Mouse (Mus musculus): ENCODE data around the gene Adamtsl1. TPM values are rescaled to one million over a fixed set of nuclear protein-coding genes. Genes with fewer than 3 reads are reported as not detected.

The Adamtsl1 gene
- total RNA-seq, 2 experiments from 2014 or later, result 6.4 to 8.5 TPM

- intact Hi-C loops (cut with DNase I), result no loop called here
- DNase-seq (ENCODE audit: extremely low spot score in 1 of 2, low spot score in 2 of 2), result no peak
Observed at GRCm38 (mm10) chr4:86087508-86087907, 573.5 kb downstream of the Adamtsl1 start.

- intact Hi-C loops (cut with DNase I), result no loop called here
- DNase-seq (ENCODE audit: extremely low spot score in 1 of 2, low spot score in 2 of 2), result no peak
Observed at GRCm38 (mm10) chr4:86103207-86103606, 589.2 kb downstream of the Adamtsl1 start.

GRCm38 (mm10) chr4:86108325-86108724 lies 594.4 kb downstream of the Adamtsl1 start:
- intact Hi-C loops (cut with DNase I), result no loop called here
- no peak for DNase-seq (ENCODE audit: extremely low spot score in 1 of 2, low spot score in 2 of 2)

- intact Hi-C loops (cut with DNase I), result no loop called here
- no peak for DNase-seq (ENCODE audit: extremely low spot score in 1 of 2, low spot score in 2 of 2)
Observed at GRCm38 (mm10) chr4:86119067-86119466, 605.1 kb downstream of the Adamtsl1 start.

- DNase-seq (ENCODE audit: extremely low spot score in 1 of 2, low spot score in 2 of 2), result no peak
Observed at GRCm38 (mm10) chr4:86122431-86122830, 608.5 kb downstream of the Adamtsl1 start.

GRCm38 (mm10) chr4:86124374-86124773 lies 610.4 kb downstream of the Adamtsl1 start:
- intact Hi-C loops (cut with DNase I), result no loop called here
- DNase-seq (ENCODE audit: extremely low spot score in 1 of 2, low spot score in 2 of 2), result peak; percentile 55 to 62

More at GRCm38 (mm10) chr4:86122431-86122830, 608.5 kb downstream of the Adamtsl1 start:
- intact Hi-C loops (cut with DNase I), result no loop called here

GRCm38 (mm10) chr4:86126636-86127035 lies 612.7 kb downstream of the Adamtsl1 start:
- intact Hi-C loops (cut with DNase I), result no loop called here
- DNase-seq (ENCODE audit: extremely low spot score in 1 of 2, low spot score in 2 of 2), result no peak

- no peak for DNase-seq (ENCODE audit: extremely low spot score in 1 of 2, low spot score in 2 of 2)
- intact Hi-C loops (cut with DNase I), result no loop called here
Observed at GRCm38 (mm10) chr4:86158551-86158950, 644.6 kb downstream of the Adamtsl1 start.

- DNase-seq (ENCODE audit: extremely low spot score in 1 of 2, low spot score in 2 of 2), result no peak
- intact Hi-C loops (cut with DNase I), result no loop called here
Observed at GRCm38 (mm10) chr4:86159362-86159761, 645.4 kb downstream of the Adamtsl1 start.

- intact Hi-C loops (cut with DNase I), result no loop called here
- no peak for DNase-seq (ENCODE audit: extremely low spot score in 1 of 2, low spot score in 2 of 2)
Observed at GRCm38 (mm10) chr4:86170763-86171162, 656.8 kb downstream of the Adamtsl1 start.

GRCm38 (mm10) chr4:86171461-86171860 lies 657.5 kb downstream of the Adamtsl1 start:
- intact Hi-C loops (cut with DNase I), result no loop called here
- no peak for DNase-seq (ENCODE audit: extremely low spot score in 1 of 2, low spot score in 2 of 2)

GRCm38 (mm10) chr4:86177471-86177870 lies 663.5 kb downstream of the Adamtsl1 start:
- intact Hi-C loops (cut with DNase I), result no loop called here
- DNase-seq (ENCODE audit: extremely low spot score in 1 of 2, low spot score in 2 of 2), result no peak

- intact Hi-C loops (cut with DNase I), result no loop called here
Observed at GRCm38 (mm10) chr4:86178116-86178515, 664.1 kb downstream of the Adamtsl1 start.

GRCm38 (mm10) chr4:86183701-86184173 lies 669.8 kb downstream of the Adamtsl1 start:
- intact Hi-C loops (cut with DNase I), result no loop called here
- DNase-seq (ENCODE audit: extremely low spot score in 1 of 2, low spot score in 2 of 2), result no peak

More at GRCm38 (mm10) chr4:86178116-86178515, 664.1 kb downstream of the Adamtsl1 start:
- no peak for DNase-seq (ENCODE audit: extremely low spot score in 1 of 2, low spot score in 2 of 2)

GRCm38 (mm10) chr4:86189853-86190252 lies 675.9 kb downstream of the Adamtsl1 start:
- intact Hi-C loops (cut with DNase I), result no loop called here
- no peak for DNase-seq (ENCODE audit: extremely low spot score in 1 of 2, low spot score in 2 of 2)

GRCm38 (mm10) chr4:86191195-86191594 lies 677.2 kb downstream of the Adamtsl1 start:
- intact Hi-C loops (cut with DNase I), result no loop called here
- DNase-seq (ENCODE audit: extremely low spot score in 1 of 2, low spot score in 2 of 2), result no peak

- intact Hi-C loops (cut with DNase I), result no loop called here
- DNase-seq (ENCODE audit: extremely low spot score in 1 of 2, low spot score in 2 of 2), result no peak
Observed at GRCm38 (mm10) chr4:86201766-86202165, 687.8 kb downstream of the Adamtsl1 start.

GRCm38 (mm10) chr4:86203288-86203687 lies 689.3 kb downstream of the Adamtsl1 start:
- intact Hi-C loops (cut with DNase I), result no loop called here
- no peak for DNase-seq (ENCODE audit: extremely low spot score in 1 of 2, low spot score in 2 of 2)

GRCm38 (mm10) chr4:86224875-86225274 lies 710.9 kb downstream of the Adamtsl1 start:
- intact Hi-C loops (cut with DNase I), result no loop called here
- no peak for DNase-seq (ENCODE audit: extremely low spot score in 1 of 2, low spot score in 2 of 2)

GRCm38 (mm10) chr4:86227096-86227495 lies 713.1 kb downstream of the Adamtsl1 start:
- intact Hi-C loops (cut with DNase I), result no loop called here
- DNase-seq (ENCODE audit: extremely low spot score in 1 of 2, low spot score in 2 of 2), result peak in 1 of 2 experiments; percentile 13

- no peak for DNase-seq (ENCODE audit: extremely low spot score in 1 of 2, low spot score in 2 of 2)
- intact Hi-C loops (cut with DNase I), result no loop called here
Observed at GRCm38 (mm10) chr4:86233197-86233596, 719.2 kb downstream of the Adamtsl1 start.

Measured in left cerebral cortex, postnatal 10 days (tissue).